ENCODE assay signal across 9 mouse cellular contexts in genomic region chr15:81812287-81812686, GRCm38 (mm10). TPM values are rescaled to one million over a fixed set of nuclear protein-coding genes. Genes with fewer than 3 reads are reported as not detected.
DNase-seq lines count a peak whose midpoint lies in the region; ATAC-seq and TF ChIP-seq lines count a peak whose summit lies in the region.
"Had no signal": no experiment of that assay in that cellular context is flagged by ENCODE, and none has a peak within 500 bp of the region (broad histone marks: within the 10 kb centered on the region; RNA-seq: fewer than 3 reads in every experiment).

No protein-coding gene starts in this region.

- DNase-seq in cerebellum, adult 11-12 months: peak; percentile 54
- no peak for DNase-seq in cerebellum, adult 8-10 months
- DNase-seq in testis, postnatal 10 days (ENCODE audit: low spot score): no peak
- DNase-seq in liver, embryonic 11.5 days (ENCODE audit: low spot score): no peak
- DNase-seq in embryo, embryonic 10.5 days (ENCODE audit: low spot score): no peak
- DNase-seq in thymus, adult 2 months: no peak
- DNase-seq in left cerebral cortex, postnatal 4 days: no peak
- DNase-seq: gastrocnemius, postnatal 14 days had no signal

- H3K9ac ChIP-seq in liver, embryonic 11.5 days (ENCODE audit: low read depth, low read length): peak overlapping the region; percentile 63

- no peak for ATAC-seq in liver, embryonic 11.5 days (replicated peaks; ENCODE audit: low FRiP score)

- peak overlapping the region; percentile 82 for H3K27ac ChIP-seq in testis, adult 2 months (ENCODE audit: control insufficient read depth, insufficient read depth, low read depth, low read length)
- 0 out of 2 replicates have a peak overlapping the region, but pooled peaks have one; percentile 22 for H3K27ac ChIP-seq in liver, embryonic 11.5 days (ENCODE audit: low read depth, low read length)
- no peak overlapping the region for H3K27ac ChIP-seq in thymus, adult 2 months (ENCODE audit: control insufficient read depth, insufficient read depth, low read length)

- TF ChIP-seq POLR2A in testis, adult 2 months (IDR thresholded peaks at IDR 0.05; ENCODE audit: control insufficient read depth, low read depth, low read length): no peak
- TF ChIP-seq POLR2A in thymus, adult 2 months (IDR thresholded peaks at IDR 0.05; ENCODE audit: control insufficient read depth, extremely low read depth, insufficient read depth, low read length, poor library complexity): no peak

- no peaks in the 10 kb centered on the region for H3K9me3 ChIP-seq in liver, embryonic 11.5 days (ENCODE audit: control insufficient read depth, low read length)

- 60% methylated on average over 3 of the region's 3 CpGs for WGBS in liver, embryonic 11.5 days
- 55% methylated on average over 3 of the region's 3 CpGs for WGBS in thymus, adult 2 months

- H3K36me3 ChIP-seq in testis, adult 2 months (ENCODE audit: control insufficient read depth, insufficient read depth, low read length): no peaks in the 10 kb centered on the region; the same call in none of the 2 replicates
- H3K36me3 ChIP-seq in liver, embryonic 11.5 days (ENCODE audit: control insufficient read depth, insufficient read depth, low read length): peaks cover 9% of the 10 kb centered on the region
- H3K36me3 ChIP-seq in thymus, adult 2 months (ENCODE audit: control insufficient read depth, insufficient read depth, low read length): no peaks in the 10 kb centered on the region

- H3K27me3 ChIP-seq in testis, adult 2 months (ENCODE audit: control insufficient read depth, insufficient read depth, low read length): no peaks in the 10 kb centered on the region
- no peaks in the 10 kb centered on the region for H3K27me3 ChIP-seq in liver, embryonic 11.5 days (replicated peaks; ENCODE audit: control insufficient read depth, insufficient read depth, low read length)
- H3K27me3 ChIP-seq in thymus, adult 2 months (ENCODE audit: control insufficient read depth, insufficient read depth, low read length): no peaks in the 10 kb centered on the region

- peaks cover 15% of the 10 kb centered on the region for H3K4me1 ChIP-seq in testis, adult 2 months (ENCODE audit: control insufficient read depth, insufficient read depth, low read length)
- H3K4me1 ChIP-seq in liver, embryonic 11.5 days (replicated peaks; ENCODE audit: control insufficient read depth, insufficient read depth, low read length): peaks cover 15% of the 10 kb centered on the region
- peaks cover 12% of the 10 kb centered on the region for H3K4me1 ChIP-seq in thymus, adult 2 months (replicated peaks; ENCODE audit: control insufficient read depth, insufficient read depth, low read length)

- intact Hi-C loops in left cerebral cortex, postnatal 4 days (cut with DNase I): loop anchor here (2.0 kb wide), 1 partner anchor 43 kb away; no protein-coding TSS in a partner anchor

- peak overlapping the region; percentile 74 for H3K4me2 ChIP-seq in liver, embryonic 11.5 days

- peak overlapping the region; percentile 89 for H3K4me3 ChIP-seq in testis, adult 2 months (ENCODE audit: control insufficient read depth, low read depth, low read length)
- peak overlapping the region; percentile 62 for H3K4me3 ChIP-seq in liver, embryonic 11.5 days (ENCODE audit: low read depth, low read length)
- no peak overlapping the region for H3K4me3 ChIP-seq in thymus, adult 2 months (ENCODE audit: control insufficient read depth, insufficient read depth, low read length)

- no peak for TF ChIP-seq CTCF in testis, adult 2 months (IDR thresholded peaks at IDR 0.05; ENCODE audit: control insufficient read depth, insufficient read depth, insufficient replicate concordance, low read depth, low read length)
- no peak for TF ChIP-seq CTCF in thymus, adult 2 months (IDR thresholded peaks at IDR 0.05; ENCODE audit: borderline replicate concordance, control insufficient read depth, extremely low read depth, insufficient read depth, low read length, poor library complexity)

RNA-seq across cellular contexts. Expression of gene Tef, which starts 10.1 kb away (rescaled TPM):
- 36.1 and 38.9 TPM in 2 replicates for polyA plus RNA-seq in testis, adult 2 months (2012; rRNA removed)
- polyA plus RNA-seq in liver, embryonic 11.5 days (2014; fragmentation: Nextera tagmentation; extraction: Ambion mirVana): 12.0 and 12.6 TPM in 2 replicates
- polyA plus RNA-seq in thymus, adult 2 months (2012; rRNA removed): 29.3 and 34.6 TPM in 2 replicates
- 10 to 100 TPM; 68.1 to 69.6 TPM for total RNA-seq in left cerebral cortex, postnatal 4 days (2021)

RNA-seq across cellular contexts. Expression of gene Tob2, which starts 46.3 kb away (rescaled TPM):
- polyA plus RNA-seq in testis, adult 2 months (2012; rRNA removed): 7.3 and 8.0 TPM in 2 replicates
- 18.3 and 19.3 TPM in 2 replicates for polyA plus RNA-seq in liver, embryonic 11.5 days (2014; fragmentation: Nextera tagmentation; extraction: Ambion mirVana)
- 64.6 and 76.1 TPM in 2 replicates for polyA plus RNA-seq in thymus, adult 2 months (2012; rRNA removed)
- 10 to 100 TPM; 20.3 to 22.6 TPM for total RNA-seq in left cerebral cortex, postnatal 4 days (2021)

RNA-seq across cellular contexts. Expression of gene Phf5a, which starts 59.4 kb away (rescaled TPM):
- polyA plus RNA-seq in testis, adult 2 months (2012; rRNA removed): 22.2 and 23.5 TPM in 2 replicates
- polyA plus RNA-seq in liver, embryonic 11.5 days (2014; fragmentation: Nextera tagmentation; extraction: Ambion mirVana): 224 and 237 TPM in 2 replicates
- 71.7 and 87.9 TPM in 2 replicates for polyA plus RNA-seq in thymus, adult 2 months (2012; rRNA removed)
- total RNA-seq in left cerebral cortex, postnatal 4 days (2021): 10 to 100 TPM; 51.8 to 59.7 TPM

RNA-seq across cellular contexts. Expression of gene Aco2, which starts 59.8 kb away (rescaled TPM):
- 112 and 118 TPM in 2 replicates for polyA plus RNA-seq in testis, adult 2 months (2012; rRNA removed)
- polyA plus RNA-seq in liver, embryonic 11.5 days (2014; fragmentation: Nextera tagmentation; extraction: Ambion mirVana): 177 and 185 TPM in 2 replicates
- polyA plus RNA-seq in thymus, adult 2 months (2012; rRNA removed): 342 and 377 TPM in 2 replicates
- 100 to 1,000 TPM; 273 to 304 TPM for total RNA-seq in left cerebral cortex, postnatal 4 days (2021)
